Comparison of ENCODE assay signal across 8 mouse cellular contexts in the genomic region with DNA sequence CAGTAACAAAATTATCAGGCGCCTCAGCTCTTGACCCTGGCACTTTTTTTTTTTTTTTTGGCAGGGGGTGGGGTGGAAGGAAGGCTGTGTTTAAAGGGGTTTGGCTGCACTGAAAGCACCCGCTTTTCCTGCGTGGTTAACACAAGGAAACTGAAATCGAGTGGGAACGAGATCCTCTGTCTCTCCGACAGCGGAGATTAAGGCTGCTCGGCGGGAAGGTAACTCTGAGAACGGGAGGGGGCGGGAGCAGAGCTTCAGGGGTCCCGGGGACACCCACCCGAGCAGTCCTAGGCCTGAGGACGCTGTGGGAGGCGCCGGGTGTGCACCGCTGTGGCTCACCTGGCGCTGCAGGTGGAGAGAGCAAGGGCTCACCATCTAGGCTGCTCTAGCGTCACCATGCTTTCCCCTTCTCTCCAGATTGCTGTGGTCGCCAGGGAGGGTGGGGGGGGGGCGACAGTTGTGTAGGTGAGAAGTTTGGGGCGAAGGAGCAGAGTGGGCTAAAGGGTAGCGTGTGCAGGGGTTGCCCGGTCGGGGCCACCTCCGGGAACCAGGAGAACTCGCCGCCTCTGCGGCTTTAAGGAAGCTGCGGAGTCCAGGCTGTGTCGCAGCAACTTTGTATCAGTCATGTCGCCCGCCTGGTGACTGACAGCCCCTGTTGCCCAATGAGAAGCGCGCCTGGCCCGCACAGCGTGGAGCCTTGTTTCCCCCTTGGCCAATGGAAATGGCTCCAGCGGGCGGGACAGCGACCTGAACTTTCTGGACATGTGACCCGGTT. TPM values are rescaled to one million over a fixed set of nuclear protein-coding genes. Genes with fewer than 3 reads are reported as not detected.
DNase-seq lines count a peak whose midpoint lies in the region; ATAC-seq and TF ChIP-seq lines count a peak whose summit lies in the region.

No protein-coding gene starts in this region.

- H3K4me1 ChIP-seq in heart, embryonic 13.5 days, result peaks cover 17% of the 10 kb centered on the region
- H3K4me1 ChIP-seq in kidney, postnatal 0 days (replicated peaks; ENCODE audit: insufficient read depth, low read length), result no peaks in the 10 kb centered on the region; the same call in 1 of the 2 replicates
- peaks cover 2% of the 10 kb centered on the region; the same call in 1 of the 2 replicates for H3K4me1 ChIP-seq in liver, adult 2 months (ENCODE audit: control insufficient read depth, insufficient read depth, low read length)

- peak overlapping the region; percentile 100 for H3K4me2 ChIP-seq in heart, embryonic 13.5 days
- H3K4me2 ChIP-seq in kidney, postnatal 0 days (ENCODE audit: low read length), result peak overlapping the region; percentile 100

- under 1% methylated on average over 40 of the region's 41 CpGs for WGBS in heart, embryonic 13.5 days
- WGBS in kidney, postnatal 0 days, result under 1% methylated on average over 40 of the region's 41 CpGs
- under 1% methylated on average over 40 of the region's 41 CpGs for WGBS in liver, adult 2 months

- H3K27ac ChIP-seq in heart, embryonic 13.5 days (replicated peaks), result no peak overlapping the region
- no peak overlapping the region for H3K27ac ChIP-seq in kidney, postnatal 0 days
- H3K27ac ChIP-seq in liver, adult 2 months (replicated peaks; ENCODE audit: insufficient read depth, low read depth, low read length), result peak overlapping the region; percentile 82

- DNase-seq in CD4-positive helper T cell, adult 2 months (ENCODE audit: low read depth, low spot score), result peak; percentile 85
- peak; percentile 76 for DNase-seq in brain, embryonic 18.5 days (ENCODE audit: low read depth, low spot score)
- peak; percentile 69 for DNase-seq in fibroblast of lung, adult 2 months (ENCODE audit: low read depth)
- DNase-seq in kidney, postnatal 0 days (ENCODE audit: low spot score), result peak; percentile 97
- peak; percentile 95 for DNase-seq in liver, adult 2 months (ENCODE audit: extremely low read depth, low read depth, low spot score)
- DNase-seq in spleen, postnatal 36 days (ENCODE audit: low spot score in 2 of 2), result peak; percentile 75 to 76

- no peaks in the 10 kb centered on the region for H3K9me3 ChIP-seq in heart, embryonic 13.5 days
- H3K9me3 ChIP-seq in kidney, postnatal 0 days (replicated peaks; ENCODE audit: low read length), result no peaks in the 10 kb centered on the region

- no peaks in the 10 kb centered on the region for H3K36me3 ChIP-seq in heart, embryonic 13.5 days
- no peaks in the 10 kb centered on the region for H3K36me3 ChIP-seq in kidney, postnatal 0 days (ENCODE audit: insufficient read depth, low read length)
- no peaks in the 10 kb centered on the region for H3K36me3 ChIP-seq in liver, adult 2 months (ENCODE audit: control insufficient read depth, insufficient read depth, low read length)

- peak; percentile 94 for ATAC-seq in heart, embryonic 13.5 days (ENCODE audit: extremely low read depth, insufficient number of reproducible peaks, low FRiP score, low TSS enrichment)
- peak; percentile 99 for ATAC-seq in kidney, postnatal 0 days (replicated peaks; ENCODE audit: low FRiP score, low read depth)
- peak; percentile 96 for ATAC-seq in monocyte, adult 5-6 weeks (replicated peaks; ENCODE audit: insufficient number of reproducible peaks, low FRiP score, low TSS enrichment, poor library complexity, severe bottlenecking)

- no peaks in the 10 kb centered on the region for H3K79me2 ChIP-seq in liver, adult 2 months (ENCODE audit: control insufficient read depth, insufficient read depth, low read length)

- H3K4me3 ChIP-seq in heart, embryonic 13.5 days, result peak overlapping the region; percentile 72
- peak overlapping the region; percentile 78 for H3K4me3 ChIP-seq in kidney, postnatal 0 days (replicated peaks; ENCODE audit: low read depth, low read length)
- H3K4me3 ChIP-seq in liver, adult 2 months (ENCODE audit: insufficient read depth, low read depth, low read length), result peak overlapping the region; percentile 66

- peak; percentile 99 for TF ChIP-seq POLR2A in liver, adult 2 months (IDR thresholded peaks at IDR 0.05; ENCODE audit: extremely low read depth, insufficient read depth, low read length)

- peak overlapping the region; percentile 84 for H3K9ac ChIP-seq in heart, embryonic 13.5 days
- H3K9ac ChIP-seq in kidney, postnatal 0 days (ENCODE audit: low read depth, low read length), result peak overlapping the region; percentile 56
- H3K9ac ChIP-seq in liver, adult 2 months (ENCODE audit: low read depth, low read length), result peak overlapping the region; percentile 75

- H3K27me3 ChIP-seq in heart, embryonic 13.5 days (replicated peaks), result peaks cover 36% of the 10 kb centered on the region
- peaks cover 3% of the 10 kb centered on the region; the same call in 1 of the 2 replicates for H3K27me3 ChIP-seq in kidney, postnatal 0 days (ENCODE audit: insufficient read depth, low read length)
- no peaks in the 10 kb centered on the region for H3K27me3 ChIP-seq in liver, adult 2 months (ENCODE audit: control insufficient read depth, insufficient read depth, low read length)

- no peak for TF ChIP-seq CTCF in kidney, postnatal 0 days (IDR thresholded peaks at IDR 0.05; ENCODE audit: low read depth)
- TF ChIP-seq CTCF in liver, adult 2 months (IDR thresholded peaks at IDR 0.05; ENCODE audit: low read depth, low read length), result no peak

RNA-seq across cellular contexts. Expression of gene Nr3c2, which starts 2.4 kb away (rescaled TPM):
- 3.2 and 3.9 TPM in 2 replicates for polyA plus RNA-seq in heart, embryonic 13.5 days (2015; fragmentation: Nextera tagmentation; extraction: Ambion mirVana)
- polyA plus RNA-seq in kidney, postnatal 0 days (2015; fragmentation: Nextera tagmentation; extraction: Ambion mirVana), result 8.2 and 8.3 TPM in 2 replicates
- total RNA-seq in liver, adult 2 months (2014; rRNA removed), result 14.8 and 16.7 TPM in 2 replicates
- polyA plus RNA-seq in liver, adult 2 months (2012; rRNA removed), result 3.2 and 4.7 TPM in 2 replicates
- total RNA-seq in monocyte, adult 5-6 weeks (2017), result 1.9 to 2.3 TPM (median 2.3 TPM) in 3 replicates
